Mouse (Mus musculus) liver (tissue): ENCODE data around the gene Uimc1.

ENCODE experiments used
- DNase-seq: peaks from one replicate; pipeline ENCODE4 v3.0.0-alpha.2; 2020; ENCODE audit warnings: mixed read lengths

Uimc1 gene

DNA sequence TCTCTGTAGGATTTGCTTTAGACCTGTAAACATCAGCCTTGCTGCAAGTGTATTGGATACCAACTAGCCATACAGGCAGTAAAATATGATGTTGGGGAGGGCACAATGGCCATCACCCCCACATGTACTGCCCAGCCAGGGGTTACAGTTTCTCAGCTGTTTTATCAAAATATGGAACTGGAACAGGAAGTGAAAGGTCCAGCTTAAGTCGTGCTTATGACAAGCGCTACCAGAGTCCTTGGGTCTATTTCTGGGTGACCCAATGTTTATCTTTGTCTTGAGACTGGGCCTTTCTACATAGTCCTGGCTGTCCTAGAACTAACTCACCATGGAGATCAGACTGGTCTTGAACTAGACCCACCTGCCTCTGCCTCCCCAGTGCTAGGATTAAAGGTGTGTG lies 75.9 kb downstream of the Uimc1 start:
- no peak for DNase-seq

DNA sequence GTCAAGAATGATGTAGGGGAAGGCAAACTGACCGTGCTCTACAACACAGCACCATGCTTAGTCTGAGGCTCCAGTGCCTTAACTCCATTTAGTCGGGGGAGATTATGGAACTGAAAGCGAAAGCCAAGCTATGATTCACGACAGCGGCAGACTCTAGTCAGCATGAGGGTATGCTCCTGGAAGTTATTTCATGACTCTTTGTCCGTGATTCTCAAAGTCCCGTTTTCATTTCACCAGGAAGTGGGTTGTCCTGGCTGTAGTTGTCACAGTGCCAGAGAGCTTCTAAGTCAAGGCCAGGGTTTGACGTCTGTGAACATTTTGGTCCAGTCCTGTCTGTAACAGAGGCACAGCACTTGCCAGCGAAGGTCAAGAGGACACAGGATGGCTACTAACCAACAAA lies 77.4 kb downstream of the Uimc1 start:
- no peak for DNase-seq

DNA sequence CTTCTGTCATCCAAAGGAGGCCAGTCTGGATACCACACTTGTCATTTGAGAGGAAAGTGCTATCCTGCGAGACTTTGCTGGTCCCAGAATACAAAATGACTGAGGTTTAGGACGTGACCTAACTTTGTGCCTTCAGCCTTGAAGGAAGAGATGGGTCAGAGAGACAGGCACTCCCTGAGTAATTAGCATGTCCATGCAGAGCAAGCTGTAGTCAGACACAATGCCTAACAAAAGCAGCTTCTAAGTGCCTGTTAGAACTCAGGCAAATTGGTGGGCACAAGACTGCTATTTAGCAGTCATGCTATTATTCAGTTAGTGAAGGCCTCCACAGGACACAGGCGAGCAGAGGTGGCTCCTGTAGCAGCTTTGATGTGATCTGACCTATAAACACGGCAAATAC lies 77.8 kb downstream of the Uimc1 start:
- no peak for DNase-seq

DNA sequence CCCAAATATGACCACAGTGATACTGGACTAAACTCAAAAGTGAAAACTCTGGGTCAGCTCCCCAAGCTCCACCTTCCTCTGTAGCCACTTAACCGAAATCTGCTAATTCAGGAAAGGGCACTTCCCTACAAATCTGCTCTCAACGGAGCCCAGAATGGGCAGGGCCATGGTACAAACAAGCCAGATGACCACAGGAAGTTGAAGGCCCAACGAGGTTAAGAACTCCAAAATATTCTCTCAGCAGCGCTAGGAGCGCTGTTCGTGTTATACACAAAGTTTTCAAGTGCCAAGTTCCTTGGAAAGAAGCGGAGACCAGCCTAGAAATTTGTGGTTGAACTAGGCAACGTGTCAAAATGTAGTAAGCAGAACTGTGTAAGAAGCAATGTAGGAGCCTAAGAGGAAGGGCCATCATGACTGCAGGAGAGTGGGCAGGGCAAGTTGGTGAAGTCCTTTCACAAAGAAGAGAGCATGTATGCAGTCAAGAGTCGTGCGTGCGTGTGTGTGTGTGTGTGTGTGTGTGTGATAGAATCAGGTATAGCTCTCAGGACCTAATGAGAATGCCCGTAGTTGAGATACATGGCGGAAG lies 78.8 kb downstream of the Uimc1 start, which contains the start of gene Hk3:
Gene Hk3, minus strand, starts transcription at position 192 of the 586 bp plus-strand sequence.
- no peak for DNase-seq

DNA sequence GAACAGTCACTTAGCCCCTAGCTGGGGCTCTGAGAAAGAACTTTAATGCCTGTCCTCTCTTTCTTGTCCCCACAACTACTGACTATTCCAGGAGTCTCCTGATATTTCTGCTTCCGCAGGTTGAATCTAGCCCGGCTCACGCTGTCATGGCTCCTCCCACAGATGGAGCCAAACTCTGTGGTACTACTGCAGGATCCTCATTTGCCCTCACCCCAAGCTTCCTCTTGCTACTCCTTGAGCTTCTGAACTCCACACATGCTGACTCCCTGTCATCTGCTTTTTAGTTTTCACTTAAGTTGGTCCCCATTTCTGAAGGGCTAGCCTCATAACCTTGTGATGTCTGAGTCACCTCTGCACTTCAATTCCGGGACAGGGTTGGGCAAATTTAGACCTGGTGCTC lies 80.0 kb downstream of the Uimc1 start:
- no peak for DNase-seq

DNA sequence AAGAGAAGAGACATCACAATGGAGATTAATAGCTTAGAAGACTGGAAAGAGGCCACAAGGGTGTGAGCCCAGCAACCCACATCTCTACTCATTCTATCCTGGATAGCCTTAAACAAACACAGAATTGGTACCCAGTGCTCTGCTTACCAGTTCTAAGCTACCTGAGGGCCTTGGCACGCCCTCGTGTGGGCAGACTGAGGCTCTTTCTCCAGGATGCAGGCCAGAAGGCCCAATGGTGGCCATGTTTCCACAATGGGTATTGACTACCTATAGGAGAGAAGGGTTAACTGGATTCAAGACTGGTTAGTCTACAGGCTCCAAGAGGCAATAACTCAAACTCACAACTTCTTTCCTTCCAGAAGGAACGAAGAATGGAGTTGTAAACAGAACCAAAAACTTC lies 80.9 kb downstream of the Uimc1 start:
- DNase-seq, result no peak

DNA sequence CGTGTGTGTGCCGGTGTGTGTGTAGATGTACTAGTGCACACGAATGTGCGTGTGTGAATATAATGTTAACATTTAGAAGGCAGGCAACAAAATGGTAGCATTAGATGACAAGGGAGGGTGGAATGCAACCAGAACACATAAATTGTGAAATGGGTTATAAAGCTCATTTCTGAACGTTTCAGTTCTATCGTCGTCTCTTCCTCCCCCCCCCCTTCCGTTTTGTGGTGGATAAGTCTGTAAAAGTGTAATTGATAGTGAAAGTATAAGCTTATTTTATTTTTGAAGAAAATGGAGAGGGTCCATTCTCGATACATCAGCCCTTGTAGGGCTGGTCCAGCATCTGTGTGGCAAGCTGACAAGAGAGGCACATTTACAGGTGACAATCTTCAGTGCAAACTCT lies 81.4 kb downstream of the Uimc1 start:
- no peak for DNase-seq

DNA sequence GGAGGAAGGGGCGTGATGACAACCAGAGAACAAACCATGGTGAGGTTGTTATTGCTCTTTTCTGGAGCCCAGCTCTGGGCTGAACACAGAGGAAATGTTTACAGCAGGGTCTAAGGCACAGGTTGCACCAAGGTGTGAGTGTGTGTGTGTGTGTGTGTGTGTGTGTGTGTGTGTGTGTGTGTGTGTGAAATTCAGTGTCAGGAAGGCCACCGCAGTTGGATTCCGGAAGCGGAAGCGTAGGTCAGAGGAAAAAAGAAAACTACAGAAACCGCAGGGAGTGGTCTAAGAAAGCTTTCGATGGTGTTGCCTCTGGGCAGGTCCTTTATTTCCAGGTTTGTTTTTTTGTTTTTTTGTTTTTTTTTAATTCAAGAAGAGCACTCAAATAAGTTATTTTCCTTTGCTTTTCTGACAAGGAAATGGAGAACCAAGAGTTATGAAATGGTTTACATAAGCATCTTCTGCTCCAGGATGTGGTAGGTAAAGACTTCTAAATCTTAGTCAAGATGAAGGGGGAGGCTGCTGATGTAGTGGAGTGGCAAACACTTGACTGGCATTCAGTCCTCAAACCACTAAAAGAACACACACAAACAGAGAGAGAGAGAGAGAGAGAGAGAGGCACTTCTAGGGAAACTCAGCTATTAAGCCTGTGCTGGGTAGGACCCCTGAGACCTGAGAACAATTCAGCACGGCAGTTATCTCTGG lies 82.1 kb downstream of the Uimc1 start:
- DNase-seq, result no peak

DNA sequence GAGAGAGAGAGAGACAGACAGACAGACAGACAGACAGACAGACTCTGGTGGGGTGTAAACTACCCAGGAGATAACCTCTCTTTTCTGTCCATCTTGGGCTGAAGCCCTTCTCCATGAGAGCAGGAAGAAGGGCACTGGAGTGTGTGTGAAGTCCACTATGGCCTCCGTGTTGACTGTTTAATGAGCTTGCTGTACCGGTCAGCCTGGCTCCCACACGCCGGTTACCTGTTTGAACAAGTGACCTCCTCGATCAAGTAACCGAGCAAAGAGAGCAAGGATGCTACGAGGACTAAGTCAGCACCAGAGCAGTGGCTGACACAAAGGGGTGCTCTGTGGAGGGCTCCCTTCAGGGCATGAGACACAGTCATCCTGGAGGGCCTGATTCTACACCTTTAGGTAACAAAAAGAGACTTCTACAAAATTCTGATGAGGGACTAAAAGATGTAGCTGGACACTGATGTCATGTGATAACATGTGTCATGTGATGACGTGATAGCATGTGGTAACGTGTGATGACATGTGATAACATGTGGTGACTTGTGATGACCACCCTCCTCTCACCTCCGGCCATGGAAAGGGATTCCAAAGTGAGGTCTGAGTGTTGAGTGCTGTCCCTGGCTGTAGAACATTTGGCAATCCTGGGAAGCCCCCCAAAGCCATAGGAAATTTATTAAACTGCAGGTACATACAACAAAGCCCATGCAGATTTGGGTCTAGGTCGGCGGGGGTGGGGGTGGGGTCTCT lies 82.8 kb downstream of the Uimc1 start:
- DNase-seq, result no peak

DNA sequence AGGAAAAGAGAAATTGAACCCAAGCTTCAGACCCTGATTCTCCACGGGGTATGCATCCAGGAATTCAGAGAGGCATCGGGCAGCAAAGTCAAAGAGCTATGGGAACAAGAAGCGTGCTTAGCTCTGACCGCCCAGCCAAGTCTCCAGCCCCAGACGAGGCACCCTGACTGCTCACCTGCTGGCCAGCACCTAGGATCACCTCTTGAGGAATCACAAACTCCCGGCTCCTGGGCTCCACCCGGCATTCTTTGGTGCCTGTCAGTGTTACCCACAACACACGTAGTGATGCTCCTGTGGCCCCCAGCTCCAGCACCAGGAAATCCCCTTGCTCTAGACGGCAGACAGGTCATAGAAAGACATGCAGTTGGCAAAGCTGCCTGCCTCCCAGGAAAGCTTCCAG lies 85.6 kb downstream of the Uimc1 start:
- no peak for DNase-seq

DNA sequence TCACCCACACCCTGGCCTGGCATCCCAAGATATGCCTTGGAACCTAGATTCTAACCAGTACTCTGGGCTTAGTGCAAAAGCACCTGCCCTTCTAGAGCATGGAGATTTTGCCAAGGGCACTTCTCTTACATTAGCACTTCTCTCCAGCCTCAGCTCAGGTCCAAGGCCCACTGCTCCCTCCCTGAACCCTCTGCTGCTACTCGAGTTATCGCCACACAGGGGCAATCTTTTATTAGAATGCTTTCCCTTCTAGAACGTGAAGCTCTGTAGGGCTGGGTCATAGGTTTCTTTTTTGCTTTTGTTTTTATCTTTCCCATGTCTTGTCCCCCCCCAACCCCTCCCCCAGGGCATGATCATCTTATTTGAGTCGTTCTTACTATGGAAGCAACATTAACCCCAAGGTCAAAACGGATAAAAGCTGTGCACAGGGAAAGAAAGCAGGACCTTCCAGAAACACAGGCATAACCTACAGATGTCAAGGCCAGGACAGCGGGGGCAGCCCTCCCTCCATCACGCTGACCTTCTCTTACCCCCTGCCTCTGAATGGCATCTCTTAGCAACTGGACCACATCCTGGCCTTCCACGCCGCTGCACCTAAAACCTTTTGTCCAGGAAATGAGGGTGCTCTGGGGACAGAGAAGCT lies 86.3 kb downstream of the Uimc1 start:
- DNase-seq, result no peak

DNA sequence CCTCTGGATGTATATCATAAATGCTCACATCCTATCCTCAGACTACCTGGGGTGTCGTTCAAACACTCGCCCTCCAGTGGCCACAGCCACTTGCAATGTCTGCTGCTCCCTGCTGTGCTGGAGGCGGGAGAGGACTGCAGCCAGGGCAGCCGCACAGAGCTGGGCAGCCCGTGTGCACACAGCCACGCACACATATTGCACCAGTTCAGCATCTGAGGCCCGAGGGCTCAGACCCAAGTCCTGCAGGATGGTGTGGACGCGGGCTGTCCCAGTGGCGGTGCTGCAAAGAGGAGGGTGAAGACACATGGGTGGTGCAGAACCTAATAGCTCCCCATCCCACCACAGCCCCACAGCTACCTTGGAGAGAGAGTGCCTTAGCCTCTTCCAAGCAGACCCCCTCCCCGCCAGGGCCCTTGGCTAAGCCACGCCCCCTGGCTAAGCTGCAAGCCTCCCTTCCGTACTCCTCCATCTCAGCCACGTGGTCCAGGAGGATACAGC lies 88.1 kb downstream of the Uimc1 start:
- DNase-seq, result no peak

DNA sequence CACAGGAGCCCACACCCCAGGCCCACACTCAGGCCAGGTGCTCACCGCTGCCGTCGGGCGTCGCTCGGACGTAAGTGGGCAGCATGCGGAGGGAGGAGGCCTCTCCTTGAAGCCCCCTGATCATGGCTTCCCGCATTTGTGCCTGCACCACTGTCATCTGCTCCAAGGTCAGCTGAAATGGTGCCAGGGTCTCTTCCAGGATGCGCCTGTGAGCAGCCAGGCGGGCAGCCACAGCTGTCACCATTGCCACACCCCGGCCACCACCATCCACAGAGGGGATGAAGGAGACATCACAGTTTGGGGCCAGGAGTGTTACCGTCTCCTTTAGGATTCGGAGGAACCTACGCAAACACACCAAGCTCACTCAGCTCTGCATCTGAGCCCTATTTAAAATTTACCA lies 89.0 kb downstream of the Uimc1 start:
- no peak for DNase-seq

DNA sequence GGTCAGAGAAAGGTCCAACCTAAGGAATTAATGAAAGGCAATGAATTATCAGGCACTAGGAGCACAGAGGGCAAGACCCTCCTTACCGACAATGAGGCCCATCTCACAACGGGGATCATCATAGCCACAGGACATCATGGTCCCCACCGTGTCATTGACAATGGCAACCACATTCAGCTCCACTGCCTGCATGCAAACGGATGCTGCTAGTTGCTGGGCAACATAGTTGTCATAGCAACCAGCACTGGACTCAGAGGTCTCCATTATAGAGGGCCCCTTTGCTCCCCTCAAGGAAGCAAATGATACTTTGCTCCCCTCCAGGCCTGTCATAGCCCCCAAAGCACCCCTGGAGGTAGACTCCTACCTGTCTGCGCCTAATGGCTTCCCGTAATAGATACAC lies 91.5 kb downstream of the Uimc1 start:
- no peak for DNase-seq

DNA sequence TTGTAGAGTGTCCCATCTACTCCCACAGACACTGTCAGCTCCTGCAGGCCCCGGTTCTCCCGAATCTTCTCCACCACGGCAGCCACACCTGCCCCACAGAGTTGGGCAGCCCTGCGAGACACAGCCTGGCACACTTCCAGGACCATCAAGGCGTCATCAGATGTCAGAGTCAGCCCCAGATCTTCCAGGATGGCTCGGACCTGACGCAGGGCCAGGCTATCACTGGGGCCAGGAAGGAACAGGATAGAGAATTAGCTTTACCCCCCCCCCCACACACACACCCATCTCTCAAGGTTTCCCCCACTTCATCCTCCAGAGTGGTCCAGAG lies 93.7 kb downstream of the Uimc1 start:
- DNase-seq, result no peak

DNA sequence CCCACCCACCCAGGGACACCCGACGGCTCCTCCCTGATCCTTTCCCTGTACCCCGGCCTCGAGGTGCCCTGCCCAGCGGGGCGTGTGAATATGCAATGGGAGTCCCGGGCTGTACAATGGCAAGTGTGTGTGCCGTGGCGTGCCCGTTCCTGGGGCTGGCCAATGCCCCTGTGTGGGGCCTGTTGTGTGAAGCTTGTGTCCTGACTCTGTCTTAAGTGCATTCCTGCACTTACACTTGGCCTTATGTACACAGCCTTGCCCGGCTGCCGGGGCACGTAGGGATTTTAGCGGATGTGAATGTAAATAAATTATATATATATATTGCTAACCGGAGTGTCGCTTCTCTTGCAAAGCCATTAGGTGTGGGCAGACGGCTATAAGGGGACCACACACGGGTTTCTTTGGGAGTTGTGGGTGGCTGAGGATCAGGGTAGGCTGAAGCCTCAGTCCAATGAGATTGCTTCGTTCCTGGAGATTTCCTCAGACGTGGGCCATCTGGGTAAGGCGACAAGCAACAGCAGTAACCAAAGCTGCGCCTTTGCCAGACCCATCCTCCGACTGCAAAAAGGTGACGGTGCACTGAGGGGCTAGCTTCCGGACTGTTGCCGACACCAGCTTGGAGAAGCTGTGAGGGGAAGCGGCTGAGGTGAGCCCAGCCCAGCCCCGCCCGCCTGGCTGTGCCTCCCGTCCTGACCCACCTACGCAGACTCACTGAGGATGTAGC lies 94.2 kb downstream of the Uimc1 start:
- no peak for DNase-seq

DNA sequence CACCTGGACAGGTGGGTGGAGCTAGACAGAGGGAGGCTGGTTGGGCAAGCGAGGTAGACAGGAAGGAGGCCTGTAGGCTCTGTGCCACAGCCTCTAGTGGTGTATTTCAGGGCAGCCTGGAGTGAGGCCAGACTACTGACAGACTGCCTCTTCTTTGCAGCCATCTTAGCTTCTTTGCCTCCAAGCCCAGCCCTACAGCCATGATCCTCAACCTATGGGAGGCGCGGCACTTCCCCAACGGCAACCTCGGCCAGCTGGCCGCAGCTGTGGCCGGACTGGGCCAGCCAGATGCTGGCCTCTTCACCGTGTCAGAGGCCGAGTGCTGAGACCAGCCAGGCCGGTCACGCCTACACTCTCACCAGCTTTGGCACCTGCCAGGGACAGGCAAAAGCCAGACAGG lies 95.5 kb downstream of the Uimc1 start:
- no peak for DNase-seq

DNA sequence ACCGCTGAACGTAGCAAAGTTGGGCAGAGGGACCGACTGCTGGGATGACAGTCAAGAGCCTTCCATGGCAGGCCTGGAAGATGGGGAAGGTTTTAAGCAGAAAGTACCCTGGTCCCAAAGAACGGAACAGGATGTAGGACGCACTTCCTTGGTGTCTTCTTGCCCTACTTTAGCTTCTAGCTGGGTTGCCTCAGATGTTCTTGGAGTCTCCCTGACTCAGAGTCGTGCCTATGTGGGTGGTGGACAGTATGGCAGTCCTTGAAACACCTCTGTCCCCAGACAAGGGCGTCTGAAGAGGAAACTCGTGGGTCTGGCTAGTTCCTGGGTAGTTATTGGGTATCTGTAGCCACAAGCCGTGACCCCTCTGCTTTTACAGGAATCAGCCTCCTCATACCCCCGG lies 98.0 kb downstream of the Uimc1 start:
- DNase-seq, result no peak

DNA sequence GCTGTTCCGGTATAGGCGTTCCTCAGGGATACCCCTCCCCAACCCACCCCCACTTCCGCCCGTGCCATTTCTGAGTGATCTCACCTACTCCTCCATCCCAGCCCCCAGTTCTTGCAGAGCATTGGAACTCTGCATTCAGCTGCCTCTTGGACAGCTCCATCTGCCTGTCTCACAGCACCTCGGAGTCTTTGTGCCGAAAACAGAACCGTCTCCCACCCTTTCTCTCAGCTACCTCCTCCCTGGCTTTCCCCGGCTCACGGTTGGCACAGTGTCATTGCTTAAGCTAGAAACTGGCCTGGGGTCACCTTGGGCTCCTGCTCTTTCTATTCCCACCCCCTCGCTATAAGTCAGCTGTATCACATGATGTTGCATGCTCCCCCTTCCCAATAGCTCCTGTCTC lies 99.7 kb downstream of the Uimc1 start:
- no peak for DNase-seq

DNA sequence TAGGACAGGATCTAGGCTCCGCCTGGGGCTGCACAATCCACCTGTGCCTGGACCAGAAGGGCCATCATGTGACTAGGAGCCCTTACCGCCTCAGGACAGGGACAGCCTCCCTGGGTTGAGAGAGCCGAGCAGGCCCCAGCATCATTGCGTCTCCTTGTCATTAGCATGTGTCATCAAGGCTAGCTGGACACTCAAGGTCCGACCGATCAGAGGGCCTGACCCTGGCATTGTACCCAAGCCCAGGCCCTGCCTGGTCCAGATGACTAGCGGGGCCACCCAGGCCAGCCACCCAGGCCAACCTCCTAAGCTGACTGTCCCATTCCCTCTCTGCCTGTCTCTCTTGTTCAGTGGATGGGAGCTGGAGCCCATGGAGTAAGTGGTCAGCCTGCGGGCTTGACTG lies 102.5 kb downstream of the Uimc1 start:
- DNase-seq, result no peak

DNA sequence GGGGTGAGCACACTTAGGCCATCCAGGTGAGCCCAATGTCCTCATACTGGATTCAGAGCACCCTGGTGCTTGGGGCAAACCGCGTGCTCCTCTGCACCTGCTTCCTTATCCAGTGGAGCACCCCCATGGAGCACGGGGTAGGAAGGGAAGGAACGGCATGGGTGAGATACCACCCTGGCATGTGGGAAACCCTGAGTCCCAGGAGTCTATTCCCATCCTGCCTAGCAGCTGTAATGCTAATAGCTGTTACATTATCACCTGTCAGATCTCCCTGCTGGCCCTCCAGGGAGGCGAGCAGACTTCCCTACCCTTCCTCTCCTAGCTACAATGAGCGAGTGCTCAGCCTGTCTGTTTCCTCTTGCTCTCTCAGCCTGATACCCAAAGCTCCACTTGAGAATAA lies 104.9 kb downstream of the Uimc1 start:
- no peak for DNase-seq

DNA sequence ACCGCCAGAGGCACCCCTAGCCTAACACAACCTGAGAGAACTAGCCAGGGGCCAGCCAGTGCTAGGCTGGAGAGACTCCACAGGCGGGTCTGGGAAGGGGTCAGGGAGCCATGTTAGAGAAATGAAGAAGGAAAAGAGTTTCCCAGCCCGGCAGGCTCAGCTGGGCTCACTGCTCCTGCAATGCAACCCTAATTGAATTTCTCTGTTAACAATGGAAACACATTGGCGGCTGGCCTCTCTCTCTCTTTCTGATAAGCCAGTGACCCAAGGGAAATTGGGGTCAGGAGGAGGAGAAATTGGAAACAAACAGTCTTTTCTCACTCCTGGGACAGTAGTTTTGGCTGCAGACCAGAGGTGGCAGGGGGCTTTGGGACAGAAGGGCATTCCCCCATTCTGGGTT lies 105.5 kb downstream of the Uimc1 start:
- DNase-seq, result no peak

DNA sequence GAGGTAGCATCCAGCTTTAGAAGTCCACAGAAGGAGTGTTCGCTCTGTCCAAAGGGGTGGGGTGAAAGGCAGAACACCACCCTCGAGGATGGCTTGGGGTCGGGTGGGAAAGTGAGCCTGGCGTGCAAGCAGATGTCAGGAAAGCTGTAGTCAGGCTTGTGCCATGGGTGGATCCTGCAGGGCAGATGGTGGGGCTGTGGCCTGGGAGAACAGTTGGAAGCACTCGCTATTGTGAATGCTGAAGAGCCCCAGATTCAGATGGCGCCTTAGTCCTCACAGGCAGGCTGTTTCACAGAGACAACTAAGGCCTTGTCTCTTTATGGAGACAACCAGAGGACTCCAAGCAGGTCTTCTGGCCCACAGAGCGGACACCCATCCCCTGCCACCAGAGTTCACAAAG lies 107.9 kb downstream of the Uimc1 start:
- DNase-seq, result no peak
